Mouse (Mus musculus) midbrain, embryonic 10.5 days (tissue): Measurements from ENCODE around the gene Rnf115. TPM values are rescaled to one million over a fixed set of nuclear protein-coding genes. Genes with fewer than 3 reads are reported as not detected.
"Not testable (repeated sequence)": the region's sequence is repeated elsewhere in the genome, so short reads cannot be mapped to it uniquely, and the experiment has no call there.

Experiments
- DNase-seq: peaks from one replicate; pipeline ENCODE4 v3.0.0-alpha.2; 2017; ENCODE audit warnings: low spot score
- H3K27ac ChIP-seq: fragments of 300-500 bp; sonication (generic); replicated peaks from 2 replicates; pipeline ENCODE4 v1.5.1; 2016; ENCODE audit warnings: mild to moderate bottlenecking
- H3K27me3 ChIP-seq: fragments of 300-500 bp; sonication (generic); 2 replicates; pipeline ENCODE4 v1.6.1; 2016; ENCODE audit warnings: low read depth, mild to moderate bottlenecking; ENCODE audit not compliant: poor library complexity, severe bottlenecking
- H3K36me3 ChIP-seq: fragments of 300-500 bp; sonication (generic); 2 replicates; pipeline ENCODE4 v1.6.1; 2016; ENCODE audit warnings: mild to moderate bottlenecking, moderate library complexity
- H3K4me1 ChIP-seq: fragments of 300-500 bp; sonication (generic); 2 replicates; pipeline ENCODE4 v1.6.1; 2016
- H3K4me3 ChIP-seq: fragments of 300-500 bp; sonication (generic); 2 replicates; pipeline ENCODE4 v1.5.1; 2016; ENCODE audit warnings: mild to moderate bottlenecking, moderate library complexity
- H3K9me3 ChIP-seq: fragments of 300-500 bp; sonication (generic); replicated peaks from 2 replicates; pipeline ENCODE4 v1.6.1; 2016; ENCODE audit warnings: mild to moderate bottlenecking
- WGBS: fragments of 180-500 bp; shearing (Covaris S2); methylation state at CpG from one replicate; pipeline ENCODE4 v1.1.7; 2016; 5-methylcytosine and 5-hydroxymethylcytosine counted together
- polyA plus RNA-seq: library from polyadenylated mRNA; unstranded; fragments of >200 nt; fragmentation: Nextera tagmentation; extraction: Ambion mirVana; gene quantifications from 2 replicates; pipeline ENCODE4 v1.2.1, GENCODE M21; 2016

Gene Rnf115
- polyA plus RNA-seq, result 73.0 and 73.5 TPM in 2 replicates

GRCm38 (mm10) chr3:96727343-96727827 lies at the start of gene Rnf115, which contains the start of gene Polr3c:
Gene Rnf115 (plus strand): TSS chr3:96727664.
Gene Polr3c (minus strand): TSS chr3:96727628.
- Histone ChIP-seq H3K4me3 (peak within 1 kb of the TSS; percentile 92), H3K27me3 (no peaks in the 10 kb centered on the region), H3K4me1 (peaks cover 37% of the 10 kb centered on the region), H3K36me3 (peaks cover 25% of the 10 kb centered on the region), H3K27ac (peak within 1 kb of the TSS; percentile 91), H3K9me3 (no peaks in the 10 kb centered on the region)
- DNase-seq, result peak; percentile 95
- WGBS, result under 1% methylated on average over 52 of the region's 52 CpGs

GRCm38 (mm10) chr3:96678456-96678855 lies 49.0 kb upstream of the Rnf115 start:
- no peak for DNase-seq
- Histone ChIP-seq H3K27me3 (peaks cover 45% of the 10 kb centered on the region), H3K4me3 (no peak overlapping the region), H3K9me3 (no peaks in the 10 kb centered on the region), H3K27ac (no peak overlapping the region), H3K36me3 (no peaks in the 10 kb centered on the region), H3K4me1 (peaks cover 19% of the 10 kb centered on the region; the same call in 1 of the 2 replicates)
- 68% methylated on average over 7 of the region's 7 CpGs for WGBS

GRCm38 (mm10) chr3:96679159-96679674 lies 48.2 kb upstream of the Rnf115 start:
- 25% methylated on average over 5 of the region's 5 CpGs for WGBS
- DNase-seq, result no peak
- no peak overlapping the region for H3K27ac ChIP-seq
- H3K9me3 ChIP-seq, result no peaks in the 10 kb centered on the region
- no peak overlapping the region for H3K4me3 ChIP-seq
- no peaks in the 10 kb centered on the region for H3K36me3 ChIP-seq
- peaks cover 52% of the 10 kb centered on the region for H3K27me3 ChIP-seq
- H3K4me1 ChIP-seq, result peaks cover 24% of the 10 kb centered on the region; the same call in 1 of the 2 replicates

- Histone ChIP-seq H3K4me3 (no peak overlapping the region), H3K27ac (no peak overlapping the region), H3K4me1 (peaks cover 28% of the 10 kb centered on the region), H3K27me3 (peaks cover 64% of the 10 kb centered on the region), H3K36me3 (no peaks in the 10 kb centered on the region), H3K9me3 (no peaks in the 10 kb centered on the region)
- no peak for DNase-seq
- 16% methylated on average over 12 of the region's 12 CpGs for WGBS
These were observed 47.1 kb upstream of the Rnf115 start for GRCm38 (mm10) chr3:96680269-96680956.

- no peak overlapping the region for H3K4me3 ChIP-seq
- H3K9me3 ChIP-seq, result no peaks in the 10 kb centered on the region
- DNase-seq, result no peak
- no peaks in the 10 kb centered on the region for H3K36me3 ChIP-seq
- WGBS, result 90% methylated on average over 3 of the region's 3 CpGs
- peaks cover 65% of the 10 kb centered on the region for H3K27me3 ChIP-seq
- H3K4me1 ChIP-seq, result peaks cover 28% of the 10 kb centered on the region
- no peak overlapping the region for H3K27ac ChIP-seq
These were observed 44.0 kb upstream of the Rnf115 start for GRCm38 (mm10) chr3:96683496-96683895.

GRCm38 (mm10) chr3:96684151-96684821 lies 43.2 kb upstream of the Rnf115 start:
- Histone ChIP-seq H3K4me3 (peak overlapping the region; percentile 30), H3K4me1 (peaks cover 28% of the 10 kb centered on the region), H3K9me3 (no peaks in the 10 kb centered on the region), H3K36me3 (no peaks in the 10 kb centered on the region), H3K27ac (peak overlapping the region; percentile 23; the same call in 1 of the 2 replicates), H3K27me3 (peaks cover 65% of the 10 kb centered on the region)
- WGBS, result 62% methylated on average over 17 of the region's 17 CpGs
- DNase-seq, result no peak

GRCm38 (mm10) chr3:96684822-96685156 lies 42.7 kb upstream of the Rnf115 start:
- Histone ChIP-seq H3K9me3 (no peaks in the 10 kb centered on the region), H3K36me3 (no peaks in the 10 kb centered on the region), H3K27ac (peak overlapping the region; percentile 23; the same call in 1 of the 2 replicates), H3K4me3 (peak overlapping the region; percentile 30), H3K27me3 (peaks cover 65% of the 10 kb centered on the region), H3K4me1 (peaks cover 29% of the 10 kb centered on the region)
- peak; percentile 26 for DNase-seq
- 47% methylated on average over 28 of the region's 28 CpGs for WGBS

GRCm38 (mm10) chr3:96686057-96686456 lies 41.4 kb upstream of the Rnf115 start:
- Histone ChIP-seq H3K4me1 (peaks cover 30% of the 10 kb centered on the region), H3K27me3 (peaks cover 53% of the 10 kb centered on the region)
- not testable (repeated sequence) for H3K4me3 ChIP-seq, H3K9me3 ChIP-seq, DNase-seq, H3K36me3 ChIP-seq, H3K27ac ChIP-seq
- 90% methylated on average over 5 of the region's 5 CpGs for WGBS

- Histone ChIP-seq H3K27ac (no peak overlapping the region), H3K36me3 (no peaks in the 10 kb centered on the region), H3K9me3 (no peaks in the 10 kb centered on the region), H3K27me3 (peaks cover 36% of the 10 kb centered on the region), H3K4me3 (no peak overlapping the region), H3K4me1 (peaks cover 33% of the 10 kb centered on the region)
- DNase-seq, result no peak
- 87% methylated on average over 11 of the region's 11 CpGs for WGBS
These were observed 38.6 kb upstream of the Rnf115 start for GRCm38 (mm10) chr3:96688854-96689253.

- Histone ChIP-seq H3K9me3 (no peaks in the 10 kb centered on the region), H3K4me3 (no peak overlapping the region), H3K4me1 (peaks cover 29% of the 10 kb centered on the region), H3K36me3 (no peaks in the 10 kb centered on the region), H3K27me3 (peaks cover 22% of the 10 kb centered on the region), H3K27ac (no peak overlapping the region)
- 51% methylated on average over 3 of the region's 3 CpGs for WGBS
- no peak for DNase-seq
These were observed 37.2 kb upstream of the Rnf115 start for GRCm38 (mm10) chr3:96690298-96690697.

- 10% methylated on average over 3 of the region's 3 CpGs for WGBS
- peak overlapping the region; percentile 38; the same call in 1 of the 2 replicates for H3K27ac ChIP-seq
- no peaks in the 10 kb centered on the region for H3K9me3 ChIP-seq
- H3K4me3 ChIP-seq, result no peak overlapping the region
- H3K27me3 ChIP-seq, result peaks cover 14% of the 10 kb centered on the region; the same call in 1 of the 2 replicates
- peak; percentile 64 for DNase-seq
- H3K4me1 ChIP-seq, result peaks cover 45% of the 10 kb centered on the region
- no peaks in the 10 kb centered on the region for H3K36me3 ChIP-seq
These were observed 35.0 kb upstream of the Rnf115 start for GRCm38 (mm10) chr3:96692506-96692905.

GRCm38 (mm10) chr3:96693579-96693978 lies 33.9 kb upstream of the Rnf115 start:
- H3K36me3 ChIP-seq, result no peaks in the 10 kb centered on the region
- no peak overlapping the region for H3K4me3 ChIP-seq
- H3K4me1 ChIP-seq, result peaks cover 53% of the 10 kb centered on the region
- H3K9me3 ChIP-seq, result no peaks in the 10 kb centered on the region
- no peak overlapping the region for H3K27ac ChIP-seq
- no peak for DNase-seq
- WGBS, result 92% methylated on average over 1 of the region's 1 CpGs
- peaks cover 12% of the 10 kb centered on the region; the same call in 1 of the 2 replicates for H3K27me3 ChIP-seq
